Mouse (Mus musculus) liver, embryonic 13.5 days (tissue): ENCODE measurements around the gene Samd11. TPM values are rescaled to one million over a fixed set of nuclear protein-coding genes. Genes with fewer than 3 reads are reported as not detected.
A peak's percentile ranks its signal among the peaks of the same experiment; 100 is the strongest.

Experiments used
- ATAC-seq: fragments of 200-750 bp; cut with Nextera tagmentation; 2 replicates; pipeline ENCODE4 v1.8.0; 2017; ENCODE audit warnings: low read depth, mild to moderate bottlenecking, moderate number of reproducible peaks, moderate library complexity
- DNase-seq: peaks from one replicate; pipeline ENCODE4 v3.0.0; 2022
- H3K27ac ChIP-seq: fragments of 300-500 bp; sonication (generic); 2 replicates; pipeline ENCODE4 v1.5.1; 2015; ENCODE audit warnings: moderate library complexity, mild to moderate bottlenecking, inconsistent platforms
- H3K27me3 ChIP-seq: fragments of 300-500 bp; sonication (generic); 2 replicates; pipeline ENCODE4 v1.6.1; 2015; ENCODE audit warnings: mild to moderate bottlenecking, inconsistent platforms
- H3K36me3 ChIP-seq: fragments of 300-500 bp; sonication (generic); 2 replicates; pipeline ENCODE4 v1.6.1; 2015; ENCODE audit warnings: mild to moderate bottlenecking, inconsistent platforms
- H3K4me1 ChIP-seq: fragments of 300-500 bp; sonication (generic); replicated peaks from 2 replicates; pipeline ENCODE4 v1.6.1; 2015; ENCODE audit warnings: inconsistent platforms
- H3K4me2 ChIP-seq: fragments of 300-500 bp; sonication (generic); 2 replicates; pipeline ENCODE4 v1.6.1; 2015; ENCODE audit warnings: inconsistent platforms, mild to moderate bottlenecking, moderate library complexity
- H3K4me3 ChIP-seq: fragments of 300-500 bp; sonication (generic); replicated peaks from 2 replicates; pipeline ENCODE4 v1.5.1; 2015; ENCODE audit warnings: mild to moderate bottlenecking, inconsistent platforms
- H3K9ac ChIP-seq: fragments of 300-500 bp; sonication (generic); 2 replicates; pipeline ENCODE4 v1.6.1; 2015; ENCODE audit warnings: mild to moderate bottlenecking, inconsistent platforms
- H3K9me3 ChIP-seq: fragments of 300-500 bp; sonication (generic); replicated peaks from 2 replicates; pipeline ENCODE4 v1.6.1; 2016; ENCODE audit warnings: inconsistent platforms
- WGBS: fragments of 180-500 bp; shearing (Covaris S2); methylation state at CpG from one replicate; pipeline ENCODE4 v1.1.7; 2015; ENCODE audit not compliant: insufficient replicate concordance; 5-methylcytosine and 5-hydroxymethylcytosine counted together
- polyA plus RNA-seq: library from polyadenylated mRNA; unstranded; fragments of >200 nt; fragmentation: Nextera tagmentation; extraction: Ambion mirVana; gene quantifications from 2 replicates; pipeline ENCODE4 v1.2.1, GENCODE M21; 2015

The Samd11 gene
- polyA plus RNA-seq, 1 experiment from 2014 or later = 25.7 TPM

DNA sequence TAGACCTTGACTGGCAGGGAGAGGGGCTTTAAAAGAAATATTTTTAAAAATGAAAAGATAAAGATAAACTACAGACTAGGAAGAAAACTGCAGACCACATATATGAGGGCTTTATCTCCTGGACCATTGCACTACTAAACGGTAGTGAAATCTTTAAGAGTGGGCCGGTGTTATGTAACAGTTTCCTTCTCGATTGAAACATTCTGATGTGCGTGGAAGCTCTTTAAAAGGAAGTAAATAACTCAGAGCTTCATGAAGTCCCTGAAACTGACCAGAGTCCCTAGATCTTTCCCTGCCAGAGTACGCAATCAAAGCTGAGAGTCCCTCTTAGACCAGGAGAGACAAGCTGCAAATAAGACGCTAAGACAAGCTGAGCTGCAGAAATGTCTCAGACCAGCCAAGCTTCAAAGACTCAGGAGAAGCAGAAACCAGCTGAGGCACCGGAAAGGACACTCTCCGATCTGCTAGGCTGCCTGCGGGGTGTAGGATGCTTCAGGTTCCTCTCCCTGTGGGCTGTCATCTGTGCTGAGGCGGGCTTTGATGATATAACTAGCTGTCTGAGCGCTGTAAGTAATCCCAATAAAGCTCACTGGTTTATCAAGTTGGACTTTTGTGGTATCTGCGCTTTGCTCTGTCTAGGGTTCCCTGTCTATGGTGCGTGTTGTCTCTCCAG, 45.4 kb downstream of the Samd11 start:
- Histone ChIP-seq H3K36me3 (no peaks in the 10 kb centered on the region), H3K4me2 (no peak overlapping the region), H3K27ac (no peak overlapping the region), H3K4me1 (no peaks in the 10 kb centered on the region), H3K9ac (no peak overlapping the region), H3K4me3 (no peak overlapping the region), H3K27me3 (peaks cover 20% of the 10 kb centered on the region), H3K9me3 (no peaks in the 10 kb centered on the region)
- ATAC-seq = no peak
- WGBS = 53% methylated on average over 13 of the region's 13 CpGs
- DNase-seq = no peak

DNA sequence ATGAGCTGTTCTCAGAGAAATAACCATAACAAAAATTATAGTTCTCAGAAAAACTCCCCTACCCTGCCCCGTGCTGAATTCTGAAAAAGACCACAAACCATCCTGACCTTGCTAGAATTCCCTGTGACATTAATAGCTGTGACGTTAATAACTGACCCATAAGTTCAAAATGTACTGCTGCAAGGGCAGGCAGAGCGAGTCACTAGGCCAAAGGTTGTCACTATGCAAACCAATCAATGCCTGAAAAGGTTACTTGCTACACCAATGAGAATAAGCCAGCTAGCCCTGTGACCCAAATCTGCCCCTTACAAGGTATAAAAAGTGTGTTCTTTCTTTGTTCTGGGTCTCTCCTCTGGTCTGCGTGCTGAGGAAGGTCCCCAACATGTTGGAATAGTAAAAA, 46.6 kb downstream of the Samd11 start:
- ATAC-seq = no peak
- DNase-seq = no peak

GRCm38 (mm10) chr4:156203413-156204131, 51.9 kb downstream of the Samd11 start:
- Histone ChIP-seq H3K4me1 (peaks cover 55% of the 10 kb centered on the region), H3K27me3 (peaks cover 56% of the 10 kb centered on the region), H3K36me3 (no peaks in the 10 kb centered on the region), H3K9me3 (no peaks in the 10 kb centered on the region), H3K9ac (peak overlapping the region; percentile 72), H3K4me2 (peak overlapping the region; percentile 81), H3K27ac (peak overlapping the region; percentile 13; the same call in 1 of the 2 replicates), H3K4me3 (peak overlapping the region; percentile 62)
- ATAC-seq (peak; percentile 23), DNase-seq (no peak)
- under 1% methylated on average over 49 of the region's 49 CpGs for WGBS

More for the DNA sequence above, 46.6 kb downstream of the Samd11 start:
- Histone ChIP-seq H3K9me3 (no peaks in the 10 kb centered on the region), H3K4me2 (no peak overlapping the region), H3K4me1 (peaks cover 10% of the 10 kb centered on the region), H3K9ac (no peak overlapping the region), H3K4me3 (no peak overlapping the region), H3K27ac (no peak overlapping the region), H3K36me3 (no peaks in the 10 kb centered on the region), H3K27me3 (peaks cover 32% of the 10 kb centered on the region)
- 72% methylated on average over 4 of the region's 4 CpGs for WGBS

GRCm38 (mm10) chr4:156203001-156203412, 52.5 kb downstream of the Samd11 start, which contains the start of gene AW011738:
Gene AW011738 (plus strand): TSS chr4:156203304.
- H3K36me3 ChIP-seq = no peaks in the 10 kb centered on the region
- H3K27me3 ChIP-seq = peaks cover 56% of the 10 kb centered on the region
- peak within 1 kb of the TSS; percentile 62 for H3K4me3 ChIP-seq
- peak within 1 kb of the TSS; percentile 72 for H3K9ac ChIP-seq
- no peaks in the 10 kb centered on the region for H3K9me3 ChIP-seq
- peak; percentile 73 for ATAC-seq
- 1% methylated on average over 24 of the region's 39 CpGs for WGBS
- peak; percentile 72 for DNase-seq
- H3K27ac ChIP-seq = peak within 1 kb of the TSS; percentile 78
- peak within 1 kb of the TSS; percentile 81 for H3K4me2 ChIP-seq
- H3K4me1 ChIP-seq = peaks cover 61% of the 10 kb centered on the region

GRCm38 (mm10) chr4:156202462-156202893, 53.0 kb downstream of the Samd11 start:
- DNase-seq (peak; percentile 77), ATAC-seq (peak; percentile 80)
- 13% methylated on average over 12 of the region's 12 CpGs for WGBS
- Histone ChIP-seq H3K9ac (peak overlapping the region; percentile 72), H3K4me2 (peak overlapping the region; percentile 81), H3K9me3 (no peaks in the 10 kb centered on the region), H3K27me3 (peaks cover 56% of the 10 kb centered on the region), H3K36me3 (no peaks in the 10 kb centered on the region), H3K4me3 (peak overlapping the region; percentile 62), H3K4me1 (peaks cover 63% of the 10 kb centered on the region), H3K27ac (peak overlapping the region; percentile 78)

DNA sequence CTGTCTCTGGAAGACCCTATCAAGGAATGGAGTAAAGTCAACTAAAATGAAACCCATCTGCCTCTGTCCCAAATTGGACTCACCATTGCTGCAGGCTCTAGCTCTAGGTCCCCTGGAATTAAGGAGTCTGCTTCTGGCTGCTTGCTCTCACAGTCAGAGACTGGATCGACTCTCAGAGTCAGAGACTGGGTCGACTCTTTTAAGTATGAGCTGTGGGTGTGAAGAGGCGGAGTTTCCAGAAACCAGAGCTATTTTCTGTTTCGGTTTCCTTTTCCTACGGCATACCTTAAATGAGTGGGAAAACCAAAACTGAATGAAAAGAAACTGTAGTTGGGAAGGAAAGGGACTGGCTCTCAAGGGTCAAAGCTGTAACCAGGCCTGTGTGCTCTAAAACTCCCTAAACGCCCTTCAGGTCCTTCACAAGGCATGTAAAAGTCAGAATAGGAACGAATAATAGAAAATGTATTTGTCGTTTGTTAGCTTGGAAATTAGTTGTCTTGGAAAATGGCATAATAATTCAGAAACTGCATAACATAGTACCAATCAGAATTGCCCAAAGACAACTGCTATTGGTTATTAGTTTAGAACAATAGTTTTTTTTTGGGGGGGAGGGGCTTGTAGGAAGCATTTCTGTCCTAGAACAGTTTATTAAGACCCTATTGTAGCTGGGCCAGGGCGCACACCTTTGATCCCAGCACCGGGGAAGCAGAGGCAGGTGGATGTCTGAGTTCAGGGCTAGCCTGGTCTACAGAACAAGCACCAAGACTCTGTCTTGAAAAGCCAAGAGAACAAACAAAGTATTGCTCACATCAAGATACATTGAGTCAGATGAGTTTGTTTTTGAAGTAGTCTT, 54.6 kb downstream of the Samd11 start, which contains the start of gene Isg15:
TSS of gene Isg15 (minus strand) at position 196 of the 853 bp plus-strand sequence.
- Histone ChIP-seq H3K27me3 (peaks cover 56% of the 10 kb centered on the region), H3K9me3 (no peaks in the 10 kb centered on the region), H3K4me3 (peak within 1 kb of the TSS; percentile 16), H3K4me1 (peaks cover 77% of the 10 kb centered on the region), H3K27ac (0 out of 2 replicates have a peak within 1 kb of the TSS, but pooled peaks have one; percentile 19), H3K36me3 (no peaks in the 10 kb centered on the region), H3K4me2 (peak within 1 kb of the TSS; percentile 42), H3K9ac (peak within 1 kb of the TSS; percentile 39; the same call in 1 of the 2 replicates)
- ATAC-seq (no peak), DNase-seq (no peak)
- WGBS = 39% methylated on average over 10 of the region's 10 CpGs

DNA sequence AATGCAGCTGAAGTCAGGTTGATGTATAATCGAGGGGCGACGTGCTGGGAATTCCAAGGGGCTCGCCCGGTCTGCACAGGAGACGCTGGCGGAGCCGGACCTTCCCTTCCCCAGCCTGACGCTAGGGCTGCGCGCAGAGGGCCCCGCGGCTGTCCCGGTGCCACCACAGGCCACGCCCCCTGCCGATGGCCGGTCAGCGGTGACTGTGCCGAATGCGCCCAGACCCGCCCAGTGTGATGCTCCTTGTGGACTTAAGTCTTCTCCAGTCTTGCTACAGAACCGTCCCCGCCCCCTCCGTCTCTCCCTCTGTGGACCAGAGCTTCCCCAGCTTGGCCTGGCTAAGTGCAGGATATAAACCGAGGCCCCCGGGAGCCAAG, 57.6 kb downstream of the Samd11 start:
- Histone ChIP-seq H3K4me2 (peak overlapping the region; percentile 99), H3K9ac (peak overlapping the region; percentile 82), H3K27ac (peak overlapping the region; percentile 93), H3K4me1 (peaks cover 84% of the 10 kb centered on the region), H3K4me3 (peak overlapping the region; percentile 83), H3K36me3 (no peaks in the 10 kb centered on the region), H3K9me3 (no peaks in the 10 kb centered on the region), H3K27me3 (peaks cover 54% of the 10 kb centered on the region)
- WGBS = under 1% methylated on average over 26 of the region's 26 CpGs
- DNase-seq (peak; percentile 90), ATAC-seq (peak; percentile 86)

DNA sequence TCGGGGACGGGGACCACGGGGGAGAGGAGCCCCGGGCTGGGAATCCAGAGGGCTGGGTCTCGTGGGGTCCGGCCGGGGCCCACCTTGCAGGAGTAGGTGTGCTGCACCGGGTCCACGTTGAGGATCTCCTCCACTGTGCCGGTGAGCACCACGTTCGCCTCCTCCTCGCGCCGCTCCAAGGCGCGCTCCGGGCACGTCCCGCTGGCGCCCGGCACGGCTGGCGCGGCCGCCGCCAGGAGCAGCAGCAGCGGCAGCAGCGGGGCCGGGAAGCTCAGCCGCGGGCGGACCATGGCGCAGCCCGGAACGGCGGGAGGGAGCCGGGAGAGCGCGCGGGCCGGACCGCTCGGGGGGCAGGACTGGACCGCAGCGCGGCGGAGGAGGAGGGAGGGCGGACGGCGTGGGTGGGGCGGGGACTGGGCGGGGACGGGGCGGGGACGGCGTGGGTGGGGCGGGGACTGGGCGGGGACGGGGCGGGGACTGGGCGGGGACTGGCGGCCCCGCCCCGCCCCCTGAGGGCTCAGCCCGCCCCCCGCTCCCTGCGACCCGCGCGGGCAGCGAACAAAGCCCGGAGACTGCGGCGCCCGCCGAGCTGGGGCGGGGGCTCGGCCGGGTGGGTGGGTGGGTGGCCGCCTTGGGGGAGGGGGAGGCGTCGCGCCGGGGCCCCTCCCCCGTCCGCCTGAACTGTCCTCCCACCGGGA, 58.2 kb downstream of the Samd11 start, which contains the start of gene Agrn:
TSS of gene Agrn (minus strand) at position 358 of the 698 bp plus-strand sequence.
- no peaks in the 10 kb centered on the region for H3K9me3 ChIP-seq
- peak within 1 kb of the TSS; percentile 87 for H3K9ac ChIP-seq
- H3K27me3 ChIP-seq = peaks cover 48% of the 10 kb centered on the region
- peak within 1 kb of the TSS; percentile 99 for H3K4me2 ChIP-seq
- peak within 1 kb of the TSS; percentile 93 for H3K27ac ChIP-seq
- H3K4me3 ChIP-seq = peak within 1 kb of the TSS; percentile 83
- 1% methylated on average over 35 of the region's 88 CpGs for WGBS
- peaks cover 84% of the 10 kb centered on the region for H3K4me1 ChIP-seq
- ATAC-seq (peak; percentile 80), DNase-seq (peak; percentile 66)
- H3K36me3 ChIP-seq = peaks cover 4% of the 10 kb centered on the region; the same call in 1 of the 2 replicates
